Mouse (Mus musculus) thymus, adult 2 months (tissue): ENCODE results near the gene Etv5.

ENCODE experiments used
- CTCF ChIP-seq: fragments of 200-500 bp; IDR thresholded peaks from 2 replicates; pipeline ENCODE4 v1.5.1; 2012; ENCODE audit warnings: mild to moderate bottlenecking, control low read depth, low read length, moderate library complexity, borderline replicate concordance; ENCODE audit not compliant: control insufficient read depth, poor library complexity, insufficient read depth; ENCODE audit errors: extremely low read depth
- POLR2A ChIP-seq: fragments of 200-500 bp; IDR thresholded peaks from 2 replicates; pipeline ENCODE4 v1.6.1; 2012; ENCODE audit warnings: mild to moderate bottlenecking, low read length, control low read depth, moderate library complexity; ENCODE audit not compliant: control insufficient read depth, poor library complexity, insufficient read depth; ENCODE audit errors: extremely low read depth

GRCm38 (mm10) chr16:22460960-22461359 lies 21.4 kb upstream of the Etv5 start:
- no peak for TF ChIP-seq CTCF
- TF ChIP-seq POLR2A = no peak
